In genomic region chr17:27931826-27932225, GRCm38 (mm10) we compare ENCODE assay signal across 18 mouse cellular contexts.
"Had no signal": no experiment of that assay in that cellular context is flagged by ENCODE, and none has a peak within 500 bp of the region (broad histone marks: within the 10 kb centered on the region; RNA-seq: fewer than 3 reads in every experiment).

No protein-coding gene starts in this region.

- H3K9me3 ChIP-seq: midbrain, embryonic 13.5 days; midbrain, embryonic 15.5 days; neural tube, embryonic 12.5 days had no signal

- H3K4me1 ChIP-seq: midbrain, embryonic 13.5 days; midbrain, embryonic 15.5 days; neural tube, embryonic 12.5 days had no signal

- H3K36me3 ChIP-seq: midbrain, embryonic 15.5 days; neural tube, embryonic 12.5 days had no signal

- H3K4me3 ChIP-seq: midbrain, embryonic 13.5 days; midbrain, embryonic 15.5 days; neural tube, embryonic 12.5 days had no signal

- H3K27me3 ChIP-seq: megakaryocyte, embryonic 14.5 days; midbrain, embryonic 13.5 days; midbrain, embryonic 15.5 days; neural tube, embryonic 12.5 days had no signal

- H3K4me2 ChIP-seq: lung, embryonic 14.5 days; midbrain, embryonic 11.5 days; midbrain, embryonic 13.5 days; midbrain, embryonic 15.5 days; neural tube, embryonic 12.5 days had no signal

- H3K27ac ChIP-seq: macrophage; midbrain, embryonic 13.5 days; midbrain, embryonic 15.5 days; neural tube, embryonic 12.5 days had no signal

- H3K9ac ChIP-seq: liver, postnatal 0 days; lung, embryonic 14.5 days; midbrain, embryonic 13.5 days; midbrain, embryonic 15.5 days; neural tube, embryonic 12.5 days had no signal

- DNase-seq: liver, postnatal 0 days; lung, embryonic 14.5 days; lung, postnatal 14 days; lung, postnatal 36 days; retina, postnatal 1 day; right cerebral cortex, adult 18-20 months; right cerebral cortex, postnatal 25 days; right cerebral cortex, postnatal 4 days; spleen, adult 18-20 months; thymus, adult 18-20 months; thymus, postnatal 14 days; thymus, postnatal 36 days had no signal

- ATAC-seq: liver, postnatal 0 days; midbrain, embryonic 13.5 days; midbrain, embryonic 15.5 days had no signal
